Mouse (Mus musculus): ENCODE measurements around the gene Card11.

The Card11 gene

DNA sequence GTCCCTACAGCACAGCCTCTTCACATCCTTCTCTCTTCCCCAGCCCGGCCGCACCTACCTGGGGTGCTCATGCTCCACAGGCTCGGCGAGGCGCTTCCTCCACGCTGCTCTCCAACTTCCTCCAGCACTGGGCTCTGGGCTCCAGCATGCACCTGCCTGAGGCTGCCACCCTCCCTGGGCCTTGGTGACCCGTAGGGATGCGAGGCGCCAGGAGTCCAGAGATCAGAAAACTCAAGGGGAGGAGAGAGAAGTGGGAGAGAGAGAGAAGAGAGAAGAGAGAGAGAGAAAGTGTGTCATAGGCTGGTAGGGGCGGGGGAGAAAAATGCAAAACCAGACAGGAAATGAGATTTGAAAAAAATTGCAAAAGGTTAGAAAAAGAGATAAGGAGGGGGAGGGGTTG lies at the start of gene Card11:
TSS of gene Card11 (minus strand) at position 234 of the 400 bp plus-strand sequence.
- DNase-seq (ENCODE audit: extremely low spot score, low read depth, low spot score), result no peak

DNA sequence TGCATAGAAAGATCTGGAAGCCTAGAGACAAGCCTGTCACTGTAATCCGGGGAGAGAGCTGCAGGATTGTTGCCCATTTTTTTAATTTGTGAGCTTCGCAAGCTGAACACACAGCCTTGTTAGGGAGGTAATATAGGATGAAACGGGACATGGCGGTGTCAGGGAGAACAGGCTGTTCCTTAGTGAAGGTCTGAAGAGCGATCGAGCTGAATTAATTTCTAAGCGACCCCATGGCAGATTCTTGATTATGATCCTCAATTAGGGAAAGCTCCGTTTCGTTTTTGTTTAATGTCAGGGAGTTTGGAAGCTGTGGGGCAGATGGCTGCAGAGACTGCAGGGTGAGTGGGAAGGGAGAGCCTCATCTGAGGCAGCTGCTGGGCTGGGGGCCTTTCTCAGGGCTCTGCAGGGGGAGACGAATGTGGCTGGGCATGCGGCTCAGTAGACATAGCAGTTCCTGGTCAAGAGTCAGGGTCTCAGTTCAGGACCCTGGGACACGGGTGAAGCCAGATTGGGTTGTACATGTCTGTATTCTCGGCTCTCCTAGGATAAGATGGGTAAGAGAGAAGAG lies 47.4 kb upstream of the Card11 start:
- DNase-seq (ENCODE audit: extremely low spot score, low read depth, low spot score), result no peak

DNA sequence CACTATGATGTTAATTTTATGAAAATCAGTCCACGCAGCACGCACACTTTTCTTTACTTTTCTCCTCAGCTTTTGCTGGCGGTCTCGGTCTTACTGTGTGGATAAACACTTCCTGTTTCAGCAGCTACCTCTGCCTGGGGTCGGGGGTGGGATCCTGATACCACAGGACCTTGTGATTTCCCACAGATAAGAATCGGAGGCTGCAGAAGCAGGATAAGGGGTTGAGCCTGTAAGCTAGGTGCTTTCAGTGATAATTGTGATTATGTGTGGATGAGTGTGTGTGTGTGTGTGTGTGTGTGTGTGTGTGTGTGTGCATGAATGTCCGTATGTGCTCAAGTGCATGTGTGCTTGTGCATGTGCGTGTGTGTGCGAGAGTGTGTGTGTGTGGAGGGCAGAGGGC lies 44.6 kb upstream of the Card11 start:
- DNase-seq (ENCODE audit: extremely low spot score, low read depth, low spot score), result no peak

DNA sequence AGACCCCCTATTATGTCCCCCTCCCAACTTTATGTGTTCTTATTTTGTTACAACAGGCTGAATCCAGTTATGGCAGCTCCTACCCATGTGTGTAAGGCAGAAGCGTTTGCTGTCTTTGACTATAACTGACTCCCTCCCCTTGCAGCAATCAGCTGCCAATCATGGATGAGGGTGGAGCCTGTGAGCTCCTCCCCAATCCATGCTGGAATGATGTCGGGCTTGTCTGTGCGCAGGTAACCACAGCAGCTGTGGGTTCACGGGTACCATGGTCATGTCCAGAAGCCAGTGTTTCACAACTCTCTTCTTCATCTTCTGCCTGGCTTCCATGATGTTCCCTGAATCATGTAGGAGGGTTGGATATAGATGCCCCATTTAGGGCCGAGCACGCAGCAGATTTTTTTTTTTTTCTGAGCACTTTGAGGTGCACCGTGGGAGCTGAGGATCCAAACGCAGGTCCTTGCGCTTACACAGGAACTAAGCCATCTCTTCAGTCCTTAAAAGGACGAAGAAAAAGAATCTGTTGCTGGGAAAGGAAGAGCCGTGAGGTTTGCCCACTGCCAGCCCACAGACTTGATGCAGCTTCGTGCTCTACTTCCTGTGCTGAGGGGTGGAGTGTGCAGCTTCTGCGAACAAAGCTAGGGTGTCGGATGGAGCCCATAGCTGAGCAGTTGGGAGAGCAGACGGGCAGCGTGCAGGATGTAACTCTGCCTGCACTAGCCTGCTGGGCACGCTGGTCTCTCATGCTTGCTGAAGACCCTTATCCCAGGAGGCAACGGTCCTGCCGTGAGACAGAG lies 43.5 kb upstream of the Card11 start:
- no peak for DNase-seq (ENCODE audit: extremely low spot score, low read depth, low spot score)

DNA sequence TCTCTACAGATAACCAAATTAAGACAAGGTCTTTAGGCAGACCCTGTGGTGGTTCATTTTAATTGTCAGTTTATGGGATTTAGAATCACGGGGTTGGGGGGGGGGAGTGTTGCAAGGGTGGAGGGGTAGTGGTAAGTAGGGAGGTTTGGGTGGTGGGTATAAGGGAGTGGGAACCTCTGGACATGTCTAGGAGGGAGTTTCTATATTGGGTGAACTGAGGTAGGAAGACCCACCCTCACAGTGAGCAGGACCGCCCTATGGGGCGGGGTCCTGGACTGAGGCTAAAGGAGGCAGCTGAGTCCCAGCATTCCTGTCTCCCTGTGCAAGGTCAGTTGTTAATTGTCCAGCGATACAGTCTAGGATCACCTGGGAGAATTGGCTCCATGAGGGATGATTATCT lies 42.0 kb upstream of the Card11 start:
- DNase-seq (ENCODE audit: extremely low spot score, low read depth, low spot score), result no peak

DNA sequence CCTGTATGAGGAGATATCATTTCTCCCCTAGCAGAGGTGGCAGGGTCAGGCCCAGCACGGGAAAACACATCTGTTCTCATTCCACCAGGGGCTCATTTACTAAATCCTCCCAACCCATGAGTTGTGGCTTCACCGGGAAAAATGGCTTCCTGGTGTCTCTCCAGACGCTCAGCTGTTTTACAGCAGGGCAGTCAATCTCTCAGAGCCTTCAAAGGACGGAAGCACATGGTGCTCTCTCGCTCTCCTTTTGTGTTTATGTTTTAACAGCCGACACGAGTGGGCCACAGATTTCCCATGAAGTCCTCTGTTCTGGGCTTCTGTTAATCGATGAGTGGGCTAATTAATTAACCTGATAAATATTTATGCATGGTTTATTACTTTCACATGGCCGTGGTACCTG lies 40.5 kb upstream of the Card11 start:
- no peak for DNase-seq (ENCODE audit: extremely low spot score, low read depth, low spot score)

DNA sequence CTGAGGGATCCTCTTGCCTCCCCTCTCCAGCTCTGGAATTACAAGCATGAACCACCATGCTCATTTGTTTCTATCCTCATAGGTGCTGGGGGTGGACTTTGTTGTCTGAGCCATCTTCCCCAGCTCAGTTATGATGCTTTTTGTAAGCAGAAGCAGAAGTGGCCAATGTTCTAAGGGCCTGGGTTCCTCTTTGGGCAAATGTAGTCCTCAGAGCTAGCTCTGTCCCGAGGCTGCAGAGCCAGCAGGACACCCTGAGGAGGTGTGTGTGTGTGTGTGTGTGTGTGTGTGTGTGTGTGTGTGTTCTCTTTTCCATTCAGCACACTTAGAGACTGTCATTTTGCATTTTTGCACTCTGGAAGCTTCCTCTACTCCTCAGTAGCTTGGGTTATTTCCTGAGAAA lies 38.0 kb upstream of the Card11 start:
- no peak for DNase-seq (ENCODE audit: extremely low spot score, low read depth, low spot score)

DNA sequence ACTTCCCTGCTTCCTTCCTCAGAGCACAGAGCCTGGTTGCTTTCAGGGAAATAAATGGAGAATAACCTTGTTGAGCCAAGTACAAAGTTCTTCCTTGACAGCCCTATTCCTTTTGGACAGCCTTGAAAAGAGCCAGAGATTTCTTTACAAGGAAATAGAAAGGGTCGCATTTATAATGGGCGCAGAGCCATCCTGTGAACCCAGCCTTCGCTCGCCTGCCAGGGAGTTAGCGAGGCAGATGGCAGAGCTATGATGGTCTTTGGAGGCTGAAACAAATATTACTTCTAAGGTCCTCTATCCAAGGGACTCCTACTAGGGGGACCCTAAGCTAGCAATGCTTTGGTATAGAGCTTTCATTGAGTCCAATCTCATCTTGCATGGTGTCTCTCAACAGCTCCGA lies 35.0 kb upstream of the Card11 start:
- DNase-seq (ENCODE audit: extremely low spot score, low read depth, low spot score), result no peak

DNA sequence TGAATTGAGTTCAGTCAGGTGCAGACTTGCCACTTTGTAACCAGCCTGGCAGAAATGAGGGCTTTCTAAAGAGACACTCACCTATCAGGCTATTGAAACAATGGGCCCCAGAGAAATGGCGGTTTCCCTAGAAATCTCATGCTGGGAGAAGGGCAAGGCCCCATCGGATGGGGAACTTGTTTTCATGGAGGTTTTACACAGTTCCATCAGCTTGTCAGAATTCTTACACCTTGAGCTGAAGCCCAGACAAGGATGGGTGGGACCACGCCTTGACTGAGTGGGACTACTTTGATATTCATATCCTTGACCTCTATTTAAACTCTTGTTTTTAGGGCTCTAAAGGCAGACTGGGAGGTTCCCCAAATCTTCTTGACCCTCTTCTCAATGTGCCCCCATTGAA lies 33.9 kb upstream of the Card11 start:
- no peak for DNase-seq (ENCODE audit: extremely low spot score, low read depth, low spot score)

DNA sequence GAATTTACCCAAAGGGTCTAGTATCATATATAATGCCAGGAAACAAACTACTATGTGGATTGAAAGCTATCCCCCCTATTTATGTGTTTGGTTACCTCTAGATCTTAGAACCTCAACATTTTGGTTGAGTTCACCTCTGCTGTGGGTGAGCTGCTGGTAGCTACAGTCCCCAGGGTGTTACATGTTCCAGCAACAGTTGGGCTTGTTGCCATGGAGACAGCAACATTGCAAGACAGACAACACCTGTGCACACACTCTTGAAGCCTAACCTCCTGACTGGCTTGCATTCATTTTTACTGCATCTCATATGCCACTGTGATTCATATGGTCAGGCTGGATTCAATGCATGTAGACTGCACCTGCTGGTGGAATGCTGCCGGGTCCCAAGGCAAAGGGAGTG lies 32.6 kb upstream of the Card11 start:
- no peak for DNase-seq (ENCODE audit: extremely low spot score, low read depth, low spot score)

DNA sequence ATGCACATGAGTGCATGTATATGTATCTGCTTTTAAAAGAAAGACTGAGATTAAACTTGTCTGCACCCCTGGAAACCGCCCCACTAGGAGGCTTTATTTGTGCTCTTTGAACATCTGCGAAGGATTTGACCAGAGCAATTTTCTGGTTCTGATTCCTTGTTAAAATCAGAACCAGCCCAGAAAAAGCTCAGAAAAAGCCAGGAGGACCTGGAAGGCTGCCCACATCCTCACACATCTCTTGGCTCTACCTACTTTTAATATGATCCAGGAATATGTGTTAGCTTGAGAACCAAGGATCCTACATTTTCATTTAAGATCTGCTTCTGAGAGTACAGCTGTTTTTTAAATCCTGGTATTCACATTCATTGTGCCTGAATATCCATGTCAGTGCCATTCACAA lies 29.0 kb upstream of the Card11 start:
- no peak for DNase-seq (ENCODE audit: extremely low spot score, low read depth, low spot score)

DNA sequence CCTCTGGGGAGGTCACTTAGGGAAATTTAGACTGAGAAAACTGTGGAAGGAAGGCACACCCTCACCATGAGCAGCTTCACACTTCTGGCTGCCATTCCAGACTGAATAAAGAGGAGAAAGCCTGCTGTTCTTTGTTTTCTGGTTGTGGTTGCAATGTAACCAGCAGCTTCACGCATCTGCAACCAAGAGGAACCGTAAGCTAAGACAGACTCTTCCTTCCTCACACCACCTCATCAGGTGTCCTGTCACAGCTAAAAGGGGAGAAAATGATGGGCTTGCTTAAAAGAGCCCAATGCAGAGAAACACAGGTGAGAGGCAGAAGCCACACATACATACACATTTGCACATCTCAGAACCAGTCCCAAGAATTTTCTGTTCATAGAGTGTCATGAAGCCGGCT lies 25.3 kb upstream of the Card11 start:
- DNase-seq (ENCODE audit: extremely low spot score, low read depth, low spot score), result no peak

DNA sequence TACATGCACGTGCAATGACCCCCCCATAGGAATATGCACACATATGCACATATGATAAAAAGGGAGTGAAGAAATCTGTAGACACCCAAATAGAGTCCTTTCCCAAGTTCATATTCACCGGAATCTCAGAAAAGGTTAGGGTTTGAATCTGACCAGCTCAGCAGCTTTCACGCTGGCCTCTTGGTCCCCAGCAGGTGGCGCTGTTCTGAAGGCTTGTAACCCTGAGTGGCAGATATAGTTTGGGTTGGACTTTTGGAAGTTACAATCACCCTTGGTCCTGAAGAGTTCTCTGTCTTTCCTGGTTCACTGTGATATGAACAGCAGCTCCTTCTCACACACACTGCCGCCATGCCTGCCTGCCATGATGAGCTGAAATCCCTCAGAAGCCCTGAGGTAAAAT lies 24.1 kb upstream of the Card11 start:
- no peak for DNase-seq (ENCODE audit: extremely low spot score, low read depth, low spot score)

DNA sequence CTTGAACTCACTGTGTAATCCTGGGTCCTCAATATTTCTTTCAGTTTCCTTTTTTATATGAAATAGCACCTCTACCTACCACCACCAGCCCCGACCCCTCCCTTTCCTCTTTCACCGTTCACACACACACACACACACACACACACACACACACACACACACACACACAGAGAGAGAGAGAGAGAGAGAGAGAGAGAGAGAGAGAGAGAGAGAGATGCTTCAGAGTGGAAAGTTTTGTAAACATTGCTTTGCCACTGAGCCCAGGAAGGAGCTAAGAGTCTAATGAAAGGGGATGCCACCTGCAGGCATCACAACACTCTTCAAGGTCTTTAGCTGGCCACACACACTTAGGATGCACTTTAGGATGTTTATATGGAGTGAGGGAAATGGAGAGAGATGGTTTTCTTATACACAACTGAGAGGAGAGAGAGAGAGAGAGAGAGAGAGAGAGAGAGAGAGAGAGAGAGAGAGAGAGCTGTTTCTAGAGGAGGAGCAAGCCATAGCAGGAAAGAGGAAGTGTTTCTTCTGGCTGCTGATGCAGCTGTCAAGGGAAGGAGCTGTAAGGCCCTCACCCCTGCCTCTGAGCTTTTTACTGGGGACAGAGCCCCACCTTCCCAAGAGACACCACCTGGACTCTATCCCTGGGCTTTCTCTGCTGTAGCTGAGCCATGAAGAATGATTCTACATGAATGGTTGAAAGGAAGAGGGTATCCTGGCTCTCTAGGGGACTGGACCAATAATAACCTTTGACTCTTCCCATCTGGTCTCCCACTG lies 17.7 kb upstream of the Card11 start:
- no peak for DNase-seq (ENCODE audit: extremely low spot score, low read depth, low spot score)

DNA sequence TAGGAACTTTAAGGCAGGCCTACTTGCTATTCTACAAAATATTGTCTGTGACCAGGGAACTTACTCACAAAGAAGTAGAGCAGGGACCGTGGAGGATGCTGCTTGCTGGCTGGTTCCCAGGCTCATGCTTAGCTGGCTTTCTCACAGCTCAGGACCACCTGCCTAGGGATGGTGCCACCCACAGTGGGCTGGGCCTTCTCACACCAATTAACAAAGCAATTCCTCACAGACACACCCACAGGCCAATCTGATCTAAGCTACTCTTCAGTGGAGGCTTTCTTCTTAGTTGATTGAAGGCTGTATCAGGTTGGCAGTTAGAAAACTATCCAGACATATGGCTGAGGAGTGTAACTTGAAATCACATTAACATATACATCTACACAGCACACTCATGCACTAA lies 15.7 kb upstream of the Card11 start:
- DNase-seq (ENCODE audit: extremely low spot score, low read depth, low spot score), result no peak

DNA sequence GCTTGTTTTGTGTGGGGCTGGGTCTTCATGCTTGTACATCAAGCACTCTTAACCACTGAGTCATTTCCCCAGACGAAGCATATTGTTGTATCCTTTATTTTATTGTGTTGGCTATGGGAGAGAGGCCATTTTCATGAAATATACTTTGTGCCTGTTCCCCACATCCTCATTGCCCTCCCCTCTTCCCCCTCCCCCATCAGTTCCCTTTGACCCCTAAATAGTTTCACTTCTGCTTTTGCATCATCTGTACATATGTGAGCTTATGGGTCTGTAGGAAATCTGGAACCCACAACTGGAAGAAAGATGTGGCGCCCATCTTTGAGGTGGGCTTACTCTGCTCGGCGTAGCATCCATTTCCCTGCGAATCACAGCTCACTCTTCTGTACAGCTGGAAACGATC lies 13.8 kb upstream of the Card11 start:
- no peak for DNase-seq (ENCODE audit: extremely low spot score, low read depth, low spot score)

DNA sequence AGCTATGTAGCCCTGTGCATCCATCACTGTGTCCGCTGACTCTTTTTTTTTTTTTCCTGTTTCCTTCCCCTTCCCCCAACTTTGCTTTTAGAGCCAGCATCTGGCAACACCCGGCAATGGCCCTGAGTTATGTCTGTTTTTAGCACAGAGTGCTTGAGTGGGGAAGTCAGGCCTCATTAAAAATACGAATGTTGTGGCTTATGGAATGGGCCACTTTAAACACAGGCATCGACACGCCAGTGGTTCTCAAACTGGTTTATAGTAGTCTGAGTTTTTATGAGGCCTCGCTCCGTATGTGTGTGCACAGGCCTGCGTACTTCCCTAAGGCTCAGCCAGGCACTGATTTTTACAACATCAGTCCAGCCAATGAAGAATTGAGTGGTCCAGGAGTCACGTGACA lies 13.1 kb upstream of the Card11 start:
- DNase-seq (ENCODE audit: extremely low spot score, low read depth, low spot score), result peak; percentile 30

DNA sequence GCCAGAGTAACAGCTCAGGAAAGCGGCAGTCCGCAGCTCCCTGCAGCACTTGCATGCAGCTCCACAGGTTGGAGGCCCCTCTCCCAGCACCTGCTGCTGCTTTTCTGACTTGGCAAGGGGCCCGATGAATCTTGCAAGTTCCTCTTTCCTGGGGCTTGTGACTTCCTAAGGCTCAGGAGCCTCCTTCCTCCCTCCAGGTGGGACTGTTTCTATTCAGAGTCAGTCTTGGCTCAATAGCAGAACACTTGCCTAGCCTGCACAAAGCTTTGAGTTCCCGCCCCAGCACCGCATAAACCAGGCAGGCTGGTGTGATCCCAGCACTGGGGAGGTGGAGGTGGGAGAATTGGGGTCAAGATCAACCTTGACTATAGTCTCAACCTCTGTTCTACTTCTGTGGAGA lies 5.1 kb upstream of the Card11 start:
- DNase-seq (ENCODE audit: extremely low spot score, low read depth, low spot score), result no peak

DNA sequence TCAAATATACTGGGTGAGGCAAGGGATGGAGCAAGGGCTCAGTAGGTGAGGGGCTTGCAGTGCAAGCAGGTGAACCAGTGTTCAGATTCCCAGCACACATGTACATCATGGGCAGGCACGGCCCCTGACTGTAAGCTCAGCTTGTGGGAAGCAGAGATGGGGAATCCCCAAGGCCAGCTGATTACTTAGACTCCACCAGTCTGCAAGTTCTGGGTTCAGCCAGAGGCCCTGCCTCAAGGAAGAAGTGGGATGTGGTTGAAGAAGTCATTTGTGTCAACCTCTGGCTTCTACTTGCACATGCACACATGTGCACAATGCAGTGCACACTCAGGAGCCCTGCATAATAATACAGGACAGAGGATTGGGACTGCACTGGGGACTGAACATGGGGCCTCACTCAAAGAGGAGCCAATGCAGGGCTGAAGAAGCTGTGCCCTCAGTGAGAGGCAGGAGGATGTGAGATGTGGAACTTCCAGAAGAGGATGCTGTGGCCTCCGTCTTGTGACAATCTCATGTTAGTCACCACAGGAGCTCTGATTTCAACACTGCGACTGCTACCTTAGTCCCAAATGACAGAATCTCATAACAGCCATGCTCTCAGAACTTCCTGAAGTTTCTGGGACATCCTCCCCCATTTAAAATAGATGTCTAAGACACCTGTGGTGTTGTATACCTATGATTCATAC lies 3.8 kb upstream of the Card11 start:
- DNase-seq (ENCODE audit: extremely low spot score, low read depth, low spot score), result no peak

DNA sequence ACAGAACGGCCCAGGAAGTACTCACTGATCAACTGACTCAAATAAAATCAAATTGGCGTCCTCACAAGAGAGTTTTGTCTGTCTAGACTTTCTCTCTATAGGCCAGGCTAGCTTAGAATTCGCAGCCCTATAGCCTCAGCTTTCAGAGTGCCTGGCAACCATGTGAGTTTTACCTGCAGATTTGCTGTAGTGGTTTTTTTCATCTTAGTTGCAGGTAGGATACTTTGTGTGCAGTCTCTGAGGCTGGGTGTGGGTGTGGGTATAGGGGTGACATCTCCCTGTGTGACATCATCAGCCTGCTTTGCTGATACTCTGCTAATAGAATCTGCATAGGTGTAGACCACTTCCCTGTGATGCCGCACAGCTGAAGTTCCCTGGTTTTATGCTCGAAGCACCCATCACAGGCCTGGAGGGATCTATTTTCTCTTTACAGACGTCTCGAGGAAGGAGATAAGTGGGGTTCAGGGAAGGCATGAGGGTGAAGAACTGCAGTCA lies 1.2 kb downstream of the Card11 start:
- no peak for DNase-seq (ENCODE audit: extremely low spot score, low read depth, low spot score)

DNA sequence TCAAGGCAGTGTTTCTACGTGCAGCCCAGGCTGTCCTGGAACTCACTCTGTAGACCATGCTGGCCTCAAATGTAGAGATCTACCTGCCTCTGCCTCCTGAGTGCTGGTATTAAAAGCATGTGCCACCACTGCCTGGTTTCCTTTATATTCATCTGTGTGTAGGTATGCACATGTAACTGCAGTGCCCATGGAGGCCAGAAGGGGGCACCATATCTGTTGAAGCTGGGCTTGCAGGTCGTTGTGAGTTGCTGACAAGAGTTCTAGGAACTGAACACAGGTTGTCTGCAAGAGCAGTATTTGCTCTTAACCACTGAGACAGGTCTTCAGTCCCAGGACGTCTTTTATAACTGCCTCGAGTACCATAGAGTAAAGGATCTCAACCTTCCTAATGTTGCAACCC lies 2.6 kb downstream of the Card11 start:
- DNase-seq (ENCODE audit: extremely low spot score, low read depth, low spot score), result no peak
